Mouse (Mus musculus): Measurements from ENCODE around the gene Ppcdc. TPM values are rescaled to one million over a fixed set of nuclear protein-coding genes. Genes with fewer than 3 reads are reported as not detected.

The Ppcdc gene
- total RNA-seq, 1 experiment from 2014 or later: 27.2 TPM

- ATAC-seq (replicated peaks; ENCODE audit: insufficient number of reproducible peaks, low FRiP score, low TSS enrichment, poor library complexity, severe bottlenecking): no peak
Measured at GRCm38 (mm10) chr9:57398773-57399172, 41.2 kb downstream of the Ppcdc start.

GRCm38 (mm10) chr9:57392892-57393291, 47.0 kb downstream of the Ppcdc start:
- ATAC-seq (replicated peaks; ENCODE audit: insufficient number of reproducible peaks, low FRiP score, low TSS enrichment, poor library complexity, severe bottlenecking): no peak

GRCm38 (mm10) chr9:57390869-57391268, 49.1 kb downstream of the Ppcdc start:
- ATAC-seq (replicated peaks; ENCODE audit: insufficient number of reproducible peaks, low FRiP score, low TSS enrichment, poor library complexity, severe bottlenecking): no peak

- ATAC-seq (replicated peaks; ENCODE audit: insufficient number of reproducible peaks, low FRiP score, low TSS enrichment, poor library complexity, severe bottlenecking): no peak
Measured at GRCm38 (mm10) chr9:57389131-57389530, 50.8 kb downstream of the Ppcdc start.

GRCm38 (mm10) chr9:57386926-57387325, 53.0 kb downstream of the Ppcdc start:
- ATAC-seq (replicated peaks; ENCODE audit: insufficient number of reproducible peaks, low FRiP score, low TSS enrichment, poor library complexity, severe bottlenecking): no peak

GRCm38 (mm10) chr9:57384621-57385020, 55.3 kb downstream of the Ppcdc start:
- ATAC-seq (replicated peaks; ENCODE audit: insufficient number of reproducible peaks, low FRiP score, low TSS enrichment, poor library complexity, severe bottlenecking): no peak

- ATAC-seq (replicated peaks; ENCODE audit: insufficient number of reproducible peaks, low FRiP score, low TSS enrichment, poor library complexity, severe bottlenecking): no peak
Measured at GRCm38 (mm10) chr9:57360999-57361398, 78.9 kb downstream of the Ppcdc start.

- ATAC-seq (replicated peaks; ENCODE audit: insufficient number of reproducible peaks, low FRiP score, low TSS enrichment, poor library complexity, severe bottlenecking): no peak
Measured at GRCm38 (mm10) chr9:57354377-57355183, 85.3 kb downstream of the Ppcdc start.

- no peak for ATAC-seq (replicated peaks; ENCODE audit: insufficient number of reproducible peaks, low FRiP score, low TSS enrichment, poor library complexity, severe bottlenecking)
Measured at GRCm38 (mm10) chr9:57351277-57351676, 88.6 kb downstream of the Ppcdc start.

GRCm38 (mm10) chr9:57345902-57346301, 94.0 kb downstream of the Ppcdc start:
- ATAC-seq (replicated peaks; ENCODE audit: insufficient number of reproducible peaks, low FRiP score, low TSS enrichment, poor library complexity, severe bottlenecking): no peak

- ATAC-seq (replicated peaks; ENCODE audit: insufficient number of reproducible peaks, low FRiP score, low TSS enrichment, poor library complexity, severe bottlenecking): no peak
Measured at GRCm38 (mm10) chr9:57343752-57344151, 96.2 kb downstream of the Ppcdc start.

- no peak for ATAC-seq (replicated peaks; ENCODE audit: insufficient number of reproducible peaks, low FRiP score, low TSS enrichment, poor library complexity, severe bottlenecking)
Measured at GRCm38 (mm10) chr9:57342906-57343474, 96.9 kb downstream of the Ppcdc start.

- ATAC-seq (replicated peaks; ENCODE audit: insufficient number of reproducible peaks, low FRiP score, low TSS enrichment, poor library complexity, severe bottlenecking): no peak
Measured at GRCm38 (mm10) chr9:57342186-57342585, 97.7 kb downstream of the Ppcdc start.

- no peak for ATAC-seq (replicated peaks; ENCODE audit: insufficient number of reproducible peaks, low FRiP score, low TSS enrichment, poor library complexity, severe bottlenecking)
Measured at GRCm38 (mm10) chr9:57340361-57340760, 99.6 kb downstream of the Ppcdc start.

- peak; percentile 62 for ATAC-seq (replicated peaks; ENCODE audit: insufficient number of reproducible peaks, low FRiP score, low TSS enrichment, poor library complexity, severe bottlenecking)
Measured at GRCm38 (mm10) chr9:57339577-57340210, 100.2 kb downstream of the Ppcdc start.

- no peak for ATAC-seq (replicated peaks; ENCODE audit: insufficient number of reproducible peaks, low FRiP score, low TSS enrichment, poor library complexity, severe bottlenecking)
Measured at GRCm38 (mm10) chr9:57338706-57339105, 101.2 kb downstream of the Ppcdc start.

All from monocyte, adult 5-6 weeks (primary cell).